Mouse (Mus musculus): ENCODE results near the gene Dpm3. TPM values are rescaled to one million over a fixed set of nuclear protein-coding genes. Genes with fewer than 3 reads are reported as not detected.
"Not testable (repeated sequence)": the region's sequence is repeated elsewhere in the genome, so short reads cannot be mapped to it uniquely, and the experiment has no call there.

Dpm3 gene
- 80.0 and 88.4 TPM in 2 replicates for polyA plus RNA-seq (2015; fragmentation: Nextera tagmentation; extraction: Ambion mirVana)

GRCm38 (mm10) chr3:89259076-89259475 is at the start of gene Dpm3:
Gene Dpm3 (plus strand): TSS chr3:89259358.
- WGBS, result 50% methylated on average over 7 of the region's 7 CpGs
- no peak for ATAC-seq (ENCODE audit: low FRiP score, low read depth)
- no peak within 1 kb of the TSS for H3K4me3 ChIP-seq
- no peaks in the 10 kb centered on the region for H3K27me3 ChIP-seq
- H3K4me2 ChIP-seq, result no peak within 1 kb of the TSS
- H3K27ac ChIP-seq (replicated peaks), result no peak within 1 kb of the TSS
- no peaks in the 10 kb centered on the region for H3K36me3 ChIP-seq
- H3K4me1 ChIP-seq (replicated peaks), result no peaks in the 10 kb centered on the region
- H3K9ac ChIP-seq, result no peak within 1 kb of the TSS
- H3K9me3 ChIP-seq, result no peaks in the 10 kb centered on the region

GRCm38 (mm10) chr3:89209731-89210130 is 49.4 kb upstream of the Dpm3 start:
- no peak for ATAC-seq (ENCODE audit: low FRiP score, low read depth)
- Histone ChIP-seq H3K4me1 (replicated peaks) (peaks cover 28% of the 10 kb centered on the region), H3K9ac (no peak overlapping the region), H3K9me3 (no peaks in the 10 kb centered on the region), H3K4me2 (no peak overlapping the region), H3K4me3 (no peak overlapping the region), H3K36me3 (peaks cover 46% of the 10 kb centered on the region), H3K27ac (replicated peaks) (no peak overlapping the region), H3K27me3 (no peaks in the 10 kb centered on the region)
- 94% methylated on average over 7 of the region's 7 CpGs for WGBS

- Histone ChIP-seq H3K4me2 (no peak overlapping the region), H3K9me3 (no peaks in the 10 kb centered on the region), H3K4me3 (no peak overlapping the region), H3K27ac (replicated peaks) (no peak overlapping the region), H3K9ac (no peak overlapping the region), H3K27me3 (no peaks in the 10 kb centered on the region), H3K36me3 (peaks cover 43% of the 10 kb centered on the region), H3K4me1 (replicated peaks) (peaks cover 32% of the 10 kb centered on the region)
- no peak for ATAC-seq (ENCODE audit: low FRiP score, low read depth)
- 89% methylated on average over 13 of the region's 13 CpGs for WGBS
Measured at GRCm38 (mm10) chr3:89210162-89210561, 49.0 kb upstream of the Dpm3 start.

- no peak overlapping the region for H3K4me3 ChIP-seq
- peaks cover 38% of the 10 kb centered on the region for H3K4me1 ChIP-seq (replicated peaks)
- no peak overlapping the region for H3K9ac ChIP-seq
- H3K4me2 ChIP-seq, result no peak overlapping the region
- no peaks in the 10 kb centered on the region for H3K9me3 ChIP-seq
- peaks cover 43% of the 10 kb centered on the region for H3K36me3 ChIP-seq
- no peak overlapping the region for H3K27ac ChIP-seq (replicated peaks)
- 80% methylated on average over 7 of the region's 7 CpGs for WGBS
- ATAC-seq (ENCODE audit: low FRiP score, low read depth), result no peak
- no peaks in the 10 kb centered on the region for H3K27me3 ChIP-seq
Measured at GRCm38 (mm10) chr3:89210731-89211130, 48.4 kb upstream of the Dpm3 start.

- Histone ChIP-seq H3K36me3 (peaks cover 12% of the 10 kb centered on the region; the same call in 1 of the 2 replicates), H3K4me1 (replicated peaks) (peaks cover 47% of the 10 kb centered on the region), H3K27ac (replicated peaks) (peak overlapping the region; percentile 95), H3K9me3 (no peaks in the 10 kb centered on the region), H3K27me3 (no peaks in the 10 kb centered on the region), H3K4me3 (peak overlapping the region; percentile 61), H3K4me2 (peak overlapping the region; percentile 88), H3K9ac (peak overlapping the region; percentile 75)
- WGBS, result under 1% methylated on average over 69 of the region's 69 CpGs
- ATAC-seq (ENCODE audit: low FRiP score, low read depth), result peak; percentile 90
Measured at GRCm38 (mm10) chr3:89213803-89214530, 45.2 kb upstream of the Dpm3 start.

GRCm38 (mm10) chr3:89214681-89215411 is 44.3 kb upstream of the Dpm3 start, which contains the start of gene Thbs3:
Gene Thbs3 (plus strand): TSS chr3:89215180.
- Histone ChIP-seq H3K4me3 (peak within 1 kb of the TSS; percentile 61), H3K36me3 (peaks cover 5% of the 10 kb centered on the region; the same call in 1 of the 2 replicates), H3K9ac (peak within 1 kb of the TSS; percentile 75), H3K4me2 (peak within 1 kb of the TSS; percentile 88), H3K4me1 (replicated peaks) (peaks cover 47% of the 10 kb centered on the region), H3K27me3 (no peaks in the 10 kb centered on the region), H3K27ac (replicated peaks) (peak within 1 kb of the TSS; percentile 95), H3K9me3 (no peaks in the 10 kb centered on the region)
- under 1% methylated on average over 19 of the region's 19 CpGs for WGBS
- ATAC-seq (ENCODE audit: low FRiP score, low read depth), result 0 out of 2 replicates have a peak, but pooled peaks have one; percentile 12

GRCm38 (mm10) chr3:89215853-89216252 is 43.3 kb upstream of the Dpm3 start:
- Histone ChIP-seq H3K4me3 (peak overlapping the region; percentile 61), H3K4me2 (peak overlapping the region; percentile 88), H3K9me3 (no peaks in the 10 kb centered on the region), H3K27ac (replicated peaks) (peak overlapping the region; percentile 95), H3K4me1 (replicated peaks) (peaks cover 49% of the 10 kb centered on the region), H3K27me3 (no peaks in the 10 kb centered on the region), H3K36me3 (no peaks in the 10 kb centered on the region), H3K9ac (no peak overlapping the region)
- WGBS, result 0% methylated on average over 6 of the region's 6 CpGs
- peak; percentile 36 for ATAC-seq (ENCODE audit: low FRiP score, low read depth)

- not testable (repeated sequence) for H3K9ac ChIP-seq; H3K9me3 ChIP-seq; H3K4me3 ChIP-seq; H3K27me3 ChIP-seq; ATAC-seq (ENCODE audit: low FRiP score, low read depth); H3K36me3 ChIP-seq
- 67% methylated on average over 7 of the region's 7 CpGs for WGBS
- Histone ChIP-seq H3K4me2 (peak overlapping the region; percentile 88), H3K27ac (replicated peaks) (0 out of 2 replicates have a peak overlapping the region, but pooled peaks have one; percentile 25), H3K4me1 (replicated peaks) (peaks cover 45% of the 10 kb centered on the region)
Measured at GRCm38 (mm10) chr3:89216407-89216806, 42.8 kb upstream of the Dpm3 start.

GRCm38 (mm10) chr3:89218271-89218670 is 40.9 kb upstream of the Dpm3 start:
- WGBS, result 83% methylated on average over 1 of the region's 1 CpGs
- H3K4me1 ChIP-seq (replicated peaks), result peaks cover 27% of the 10 kb centered on the region
- no peaks in the 10 kb centered on the region for H3K27me3 ChIP-seq
- H3K9me3 ChIP-seq, result no peaks in the 10 kb centered on the region
- no peaks in the 10 kb centered on the region for H3K36me3 ChIP-seq
- H3K4me2 ChIP-seq, result no peak overlapping the region
- no peak overlapping the region for H3K4me3 ChIP-seq
- ATAC-seq (ENCODE audit: low FRiP score, low read depth), result no peak
- H3K27ac ChIP-seq (replicated peaks), result no peak overlapping the region
- H3K9ac ChIP-seq, result no peak overlapping the region

GRCm38 (mm10) chr3:89219546-89219945 is 39.6 kb upstream of the Dpm3 start:
- H3K4me2 ChIP-seq, result no peak overlapping the region
- no peak for ATAC-seq (ENCODE audit: low FRiP score, low read depth)
- 0 out of 2 replicates have a peak overlapping the region, but pooled peaks have one; percentile 4 for H3K27ac ChIP-seq (replicated peaks)
- no peaks in the 10 kb centered on the region for H3K9me3 ChIP-seq
- H3K4me1 ChIP-seq (replicated peaks), result peaks cover 34% of the 10 kb centered on the region
- 41% methylated on average over 8 of the region's 8 CpGs for WGBS
- H3K36me3 ChIP-seq, result no peaks in the 10 kb centered on the region
- H3K27me3 ChIP-seq, result no peaks in the 10 kb centered on the region
- no peak overlapping the region for H3K4me3 ChIP-seq
- H3K9ac ChIP-seq, result no peak overlapping the region

- Histone ChIP-seq H3K27me3 (no peaks in the 10 kb centered on the region), H3K36me3 (no peaks in the 10 kb centered on the region), H3K4me2 (no peak overlapping the region), H3K9ac (no peak overlapping the region), H3K9me3 (no peaks in the 10 kb centered on the region), H3K4me1 (replicated peaks) (peaks cover 34% of the 10 kb centered on the region), H3K27ac (replicated peaks) (no peak overlapping the region), H3K4me3 (no peak overlapping the region)
- no peak for ATAC-seq (ENCODE audit: low FRiP score, low read depth)
- 58% methylated on average over 5 of the region's 5 CpGs for WGBS
Measured at GRCm38 (mm10) chr3:89221167-89221566, 38.0 kb upstream of the Dpm3 start.

GRCm38 (mm10) chr3:89224796-89225195 is 34.4 kb upstream of the Dpm3 start:
- peak overlapping the region; percentile 84 for H3K27ac ChIP-seq (replicated peaks)
- no peaks in the 10 kb centered on the region for H3K9me3 ChIP-seq
- 28% methylated on average over 11 of the region's 11 CpGs for WGBS
- H3K9ac ChIP-seq, result peak overlapping the region; percentile 31
- H3K27me3 ChIP-seq, result no peaks in the 10 kb centered on the region
- H3K36me3 ChIP-seq, result no peaks in the 10 kb centered on the region
- peaks cover 58% of the 10 kb centered on the region for H3K4me1 ChIP-seq (replicated peaks)
- no peak for ATAC-seq (ENCODE audit: low FRiP score, low read depth)
- H3K4me3 ChIP-seq, result peak overlapping the region; percentile 41
- peak overlapping the region; percentile 67 for H3K4me2 ChIP-seq
